Comparison of ENCODE assay signal across 21 mouse cellular contexts in the genomic region with DNA sequence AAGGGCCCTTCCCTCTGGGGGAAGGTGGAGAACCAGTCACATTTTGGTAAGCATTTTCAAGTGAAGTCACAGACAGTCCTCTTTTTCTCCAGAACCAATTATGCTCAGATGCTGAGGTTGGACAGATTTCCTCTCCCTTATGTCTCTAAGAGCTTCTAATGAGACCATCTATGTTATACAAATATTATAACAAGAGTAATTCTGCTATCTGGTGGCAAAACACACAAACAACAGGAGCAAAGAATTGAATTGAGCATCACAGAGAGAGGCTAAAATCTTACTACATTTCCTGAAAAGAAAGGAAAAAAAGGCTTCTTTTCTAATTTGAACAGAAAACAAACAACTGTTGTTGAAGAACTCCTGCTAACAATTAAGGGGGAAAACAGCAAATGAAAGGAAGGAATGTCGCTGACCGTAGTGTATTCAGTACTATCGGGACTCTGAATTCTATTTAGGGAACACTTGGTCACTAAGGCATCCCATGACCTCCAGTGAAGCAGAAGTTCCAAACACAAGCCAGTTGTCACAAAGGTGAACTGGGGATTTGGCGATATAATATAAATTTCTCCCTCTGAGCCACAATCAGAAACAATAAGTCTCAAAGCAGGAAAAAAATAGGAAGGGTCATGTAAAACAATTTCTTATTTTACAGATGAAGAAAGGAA. TPM values are rescaled to one million over a fixed set of nuclear protein-coding genes. Genes with fewer than 3 reads are reported as not detected.
DNase-seq lines count a peak whose midpoint lies in the region; ATAC-seq and TF ChIP-seq lines count a peak whose summit lies in the region.
"Had no signal": no experiment of that assay in that cellular context is flagged by ENCODE, and none has a peak within 500 bp of the region (broad histone marks: within the 10 kb centered on the region; RNA-seq: fewer than 3 reads in every experiment).

No protein-coding gene starts in this region.

- H3K27ac ChIP-seq in hindbrain, postnatal 0 days: no peak overlapping the region
- H3K27ac ChIP-seq in hindbrain, embryonic 12.5 days: no peak overlapping the region
- peak overlapping the region; percentile 65 for H3K27ac ChIP-seq in heart, postnatal 0 days (ENCODE audit: low read depth)
- H3K27ac ChIP-seq: forebrain, embryonic 10.5 days; hindbrain, embryonic 15.5 days; liver, embryonic 15.5 days; neural tube, embryonic 15.5 days had no signal

- no peaks in the 10 kb centered on the region for H3K36me3 ChIP-seq in hindbrain, postnatal 0 days (ENCODE audit: insufficient read depth, low read length)
- H3K36me3 ChIP-seq in hindbrain, embryonic 12.5 days: no peaks in the 10 kb centered on the region
- H3K36me3 ChIP-seq in heart, postnatal 0 days (replicated peaks; ENCODE audit: control insufficient read depth, insufficient read depth, low read length): no peaks in the 10 kb centered on the region
- H3K36me3 ChIP-seq: forebrain, embryonic 10.5 days; hindbrain, embryonic 15.5 days; liver, embryonic 15.5 days; neural tube, embryonic 15.5 days had no signal

- peak; percentile 17 to 26 for DNase-seq in heart, adult 18-20 months
- no peak for DNase-seq in heart, postnatal 36 days
- peak; percentile 55 for DNase-seq in hindbrain, postnatal 0 days (ENCODE audit: low spot score)
- DNase-seq in 416B (ENCODE audit: low read depth): peak; percentile 31
- DNase-seq in heart, postnatal 0 days (ENCODE audit: low spot score): peak; percentile 62
- no peak for DNase-seq in adrenal gland, postnatal 10 days
- DNase-seq: adrenal gland, postnatal 36 days; B cell, adult 2 months; gastrocnemius, postnatal 25 days; kidney, adult 18-20 months; kidney, postnatal 36 days; lung, postnatal 14 days; thymus, postnatal 14 days had no signal

- no peak overlapping the region for H3K9ac ChIP-seq in hindbrain, postnatal 0 days (replicated peaks; ENCODE audit: low read length)
- no peak overlapping the region for H3K9ac ChIP-seq in hindbrain, embryonic 12.5 days
- H3K9ac ChIP-seq in heart, postnatal 0 days (replicated peaks; ENCODE audit: low read depth, low read length): no peak overlapping the region
- H3K9ac ChIP-seq: hindbrain, embryonic 15.5 days; liver, embryonic 15.5 days; neural tube, embryonic 15.5 days had no signal

- TF ChIP-seq EP300 in heart, postnatal 0 days (IDR thresholded peaks at IDR 0.05; ENCODE audit: low read depth): no peak

- H3K4me3 ChIP-seq in hindbrain, postnatal 0 days (ENCODE audit: low read length): no peak overlapping the region
- H3K4me3 ChIP-seq in hindbrain, embryonic 12.5 days: no peak overlapping the region
- H3K4me3 ChIP-seq in heart, postnatal 0 days (ENCODE audit: low read depth, low read length): no peak overlapping the region
- H3K4me3 ChIP-seq: forebrain, embryonic 10.5 days; hindbrain, embryonic 15.5 days; liver, embryonic 15.5 days; megakaryocyte, embryonic 14.5 days; neural tube, embryonic 15.5 days had no signal

- intact Hi-C loops in heart, postnatal 36 days (cut with DNase I): no loop called here

- no peaks in the 10 kb centered on the region for H3K27me3 ChIP-seq in hindbrain, postnatal 0 days (ENCODE audit: insufficient read depth, low read length)
- H3K27me3 ChIP-seq in hindbrain, embryonic 12.5 days: no peaks in the 10 kb centered on the region
- H3K27me3 ChIP-seq in heart, postnatal 0 days (ENCODE audit: control insufficient read depth, insufficient read depth, low read length): no peaks in the 10 kb centered on the region
- H3K27me3 ChIP-seq: hindbrain, embryonic 15.5 days; liver, embryonic 15.5 days; megakaryocyte, embryonic 14.5 days; neural tube, embryonic 15.5 days had no signal

- peak; percentile 53 for TF ChIP-seq CTCF in hindbrain, postnatal 0 days (IDR thresholded peaks at IDR 0.05; ENCODE audit: low read depth)
- TF ChIP-seq CTCF in heart, postnatal 0 days (IDR thresholded peaks at IDR 0.05; ENCODE audit: low read depth): peak; percentile 39

- H3K4me1 ChIP-seq in hindbrain, postnatal 0 days (ENCODE audit: insufficient read depth, low read length): no peaks in the 10 kb centered on the region
- no peaks in the 10 kb centered on the region for H3K4me1 ChIP-seq in hindbrain, embryonic 12.5 days
- no peaks in the 10 kb centered on the region for H3K4me1 ChIP-seq in heart, postnatal 0 days (ENCODE audit: control insufficient read depth, insufficient read depth)
- H3K4me1 ChIP-seq: forebrain, embryonic 10.5 days; hindbrain, embryonic 15.5 days; liver, embryonic 15.5 days; megakaryocyte, embryonic 14.5 days; neural tube, embryonic 15.5 days had no signal

- no peaks in the 10 kb centered on the region for H3K9me3 ChIP-seq in hindbrain, postnatal 0 days (ENCODE audit: low read length)
- H3K9me3 ChIP-seq in hindbrain, embryonic 12.5 days (replicated peaks): no peaks in the 10 kb centered on the region
- no peaks in the 10 kb centered on the region for H3K9me3 ChIP-seq in heart, postnatal 0 days (replicated peaks; ENCODE audit: control insufficient read depth, low read length)
- H3K9me3 ChIP-seq: forebrain, embryonic 10.5 days; hindbrain, embryonic 15.5 days; liver, embryonic 15.5 days; neural tube, embryonic 15.5 days had no signal

- no peak overlapping the region for H3K4me2 ChIP-seq in hindbrain, postnatal 0 days (ENCODE audit: low read depth, low read length)
- H3K4me2 ChIP-seq in hindbrain, embryonic 12.5 days (replicated peaks): no peak overlapping the region
- 0 out of 2 replicates have a peak overlapping the region, but pooled peaks have one; percentile 22 for H3K4me2 ChIP-seq in heart, postnatal 0 days (ENCODE audit: low read depth, low read length)
- H3K4me2 ChIP-seq: hindbrain, embryonic 15.5 days; liver, embryonic 15.5 days; neural tube, embryonic 15.5 days had no signal

- no peak for ATAC-seq in hindbrain, postnatal 0 days
- no peak for ATAC-seq in hindbrain, embryonic 12.5 days (ENCODE audit: low FRiP score)
- peak; percentile 89 for ATAC-seq in heart, postnatal 0 days (ENCODE audit: insufficient read depth, low read depth)
- ATAC-seq: activated CD4-positive, CD25-positive, alpha-beta regulatory T cell, adult 4 months; Patski had no signal

- 44% methylated on average over 4 of the region's 4 CpGs for WGBS in hindbrain, postnatal 0 days
- 53% methylated on average over 4 of the region's 4 CpGs for WGBS in hindbrain, embryonic 12.5 days
- 48% methylated on average over 4 of the region's 4 CpGs for WGBS in heart, postnatal 0 days

RNA-seq across cellular contexts. Expression of a gene that starts 42.4 kb away (rescaled TPM):
- total RNA-seq in heart, adult 18-20 months (2021): 1 to 10 TPM; 3.8 to 6.5 TPM
- 1 to 10 TPM; 3.3 to 5.6 TPM for total RNA-seq in heart, postnatal 36 days (2021)
- not detected in 2 replicates for total RNA-seq in hindbrain, postnatal 0 days (2014; rRNA removed)
- not detected in 2 replicates for polyA plus RNA-seq in hindbrain, postnatal 0 days (2015; fragmentation: Nextera tagmentation; extraction: Ambion mirVana)
- polyA plus RNA-seq in hindbrain, embryonic 12.5 days (2016; fragmentation: Nextera tagmentation; extraction: Ambion mirVana): 1.6 TPM in 1 of 2 replicates, not detected in the other
- not detected in 2 replicates for total RNA-seq in heart, postnatal 0 days (2014; rRNA removed; ENCODE audit: low replicate concordance)
- polyA plus RNA-seq in heart, postnatal 0 days (2015; fragmentation: Nextera tagmentation; extraction: Ambion mirVana): 1.7 and 1.8 TPM in 2 replicates
- total RNA-seq in adrenal gland, postnatal 10 days (2021): 1 to 10 TPM; 3.8 to 7.0 TPM
- polyA plus RNA-seq: hindbrain, embryonic 15.5 days; neural tube, embryonic 15.5 days had no signal

Comparison
In these comparisons a context has a peak if more than half of its experiments do, and no peak if none do; other contexts are left out.
1. DNase-seq: peak in heart, adult 18-20 months (2 of 2), hindbrain, postnatal 0 days (single experiment), 416B (single experiment) and heart, postnatal 0 days (single experiment); none in heart, postnatal 36 days (0 of 2) and adrenal gland, postnatal 10 days (single experiment).